10 mouse cellular contexts compared by ENCODE assay signal in the genomic region with DNA sequence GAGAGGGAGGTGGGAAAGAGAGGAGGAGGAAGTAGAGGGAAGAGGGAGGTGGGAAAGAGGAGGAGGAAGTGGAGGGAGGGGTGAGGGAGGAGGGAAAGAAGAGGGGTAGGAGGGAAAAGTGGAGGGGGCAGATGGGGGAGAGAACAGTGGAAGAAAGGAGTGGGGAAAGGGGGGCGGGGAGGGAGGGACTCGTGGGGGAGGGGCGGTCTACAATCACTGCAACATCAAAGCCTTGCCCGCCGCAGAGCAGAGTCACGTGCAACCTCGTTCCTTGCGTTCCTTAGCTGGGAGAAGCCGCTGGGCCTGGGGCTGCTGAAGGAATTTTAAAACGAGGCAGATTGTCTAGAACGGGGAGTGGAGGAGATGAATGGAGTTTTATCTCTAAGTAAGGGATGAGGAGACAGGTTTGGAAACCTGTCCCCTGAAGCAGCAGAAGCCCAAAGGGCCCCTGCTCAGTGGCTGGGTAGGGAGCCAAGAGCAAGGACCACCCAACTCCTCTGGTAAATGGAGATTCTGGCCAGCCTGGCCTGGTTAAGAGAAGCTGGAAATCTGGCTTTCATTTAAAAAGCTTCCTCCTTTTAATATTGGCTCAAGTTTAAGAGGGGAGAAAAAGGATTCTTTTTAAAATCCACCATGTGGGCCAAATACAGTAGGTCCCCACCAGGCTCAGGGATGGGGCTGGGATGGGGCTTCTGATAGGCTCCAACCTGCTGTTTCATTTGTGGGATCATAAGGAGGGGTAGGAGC.
DNase-seq lines count a peak whose midpoint lies in the region; ATAC-seq and TF ChIP-seq lines count a peak whose summit lies in the region.
"Had no signal": no experiment of that assay in that cellular context is flagged by ENCODE, and none has a peak within 500 bp of the region (broad histone marks: within the 10 kb centered on the region; RNA-seq: fewer than 3 reads in every experiment).

No protein-coding gene starts in this region.

- no peaks in the 10 kb centered on the region for H3K36me3 ChIP-seq in heart, embryonic 15.5 days
- H3K36me3 ChIP-seq in ES-E14 (ENCODE audit: control insufficient read depth, insufficient read depth, low read length, poor library complexity, severe bottlenecking), result no peaks in the 10 kb centered on the region
- no peaks in the 10 kb centered on the region for H3K36me3 ChIP-seq in forebrain, embryonic 14.5 days (ENCODE audit: control insufficient read depth, insufficient read depth, low read length)
- H3K36me3 ChIP-seq: liver, embryonic 13.5 days had no signal

- WGBS in heart, embryonic 15.5 days, result 6% methylated on average over 10 of the region's 11 CpGs
- WGBS in forebrain, embryonic 14.5 days, result 1% methylated on average over 11 of the region's 11 CpGs

- no peak overlapping the region for H3K9ac ChIP-seq in heart, embryonic 15.5 days
- peak overlapping the region; percentile 30; the same call in 1 of the 2 replicates for H3K9ac ChIP-seq in ES-E14 (ENCODE audit: insufficient read depth, low read depth, low read length, poor library complexity, severe bottlenecking)
- H3K9ac ChIP-seq in forebrain, embryonic 14.5 days (ENCODE audit: low read length), result peak overlapping the region; percentile 44; the same call in 1 of the 2 replicates
- H3K9ac ChIP-seq: liver, embryonic 13.5 days had no signal

- no peak overlapping the region for H3K4me3 ChIP-seq in heart, embryonic 15.5 days
- H3K4me3 ChIP-seq in ES-E14 (ENCODE audit: insufficient read depth in 1 of 2, low read depth in 1 of 2, low read length in 2 of 2, poor library complexity in 1 of 2, severe bottlenecking in 1 of 2), result no peak overlapping the region; a peak in 1 of 4 replicates
- no peak overlapping the region for H3K4me3 ChIP-seq in forebrain, embryonic 14.5 days (ENCODE audit: low read depth, low read length)
- H3K4me3 ChIP-seq: liver, embryonic 13.5 days had no signal

- peaks cover 75% of the 10 kb centered on the region for H3K4me1 ChIP-seq in heart, embryonic 15.5 days (replicated peaks)
- H3K4me1 ChIP-seq in ES-E14 (ENCODE audit: control insufficient read depth in 2 of 2, insufficient read depth in 2 of 2, low read length in 2 of 2, poor library complexity in 1 of 2), result peaks cover 16 to 28% of the 10 kb centered on the region in 2 experiments
- peaks cover 95% of the 10 kb centered on the region for H3K4me1 ChIP-seq in forebrain, embryonic 14.5 days (ENCODE audit: control insufficient read depth, insufficient read depth, low read length)

- ATAC-seq in heart, embryonic 15.5 days (replicated peaks; ENCODE audit: insufficient number of reproducible peaks, insufficient read depth, low FRiP score, low read depth), result no peak
- ATAC-seq in forebrain, embryonic 14.5 days, result 0 out of 2 replicates have a peak, but pooled peaks have one; percentile 11
- no peak for ATAC-seq in megakaryocyte, adult 5-6 weeks (ENCODE audit: poor library complexity, severe bottlenecking)
- ATAC-seq in erythroid progenitor cell, adult 5-6 weeks (replicated peaks; ENCODE audit: low FRiP score, poor library complexity, severe bottlenecking), result no peak

- H3K9me3 ChIP-seq in heart, embryonic 15.5 days (replicated peaks), result no peaks in the 10 kb centered on the region
- H3K9me3 ChIP-seq in ES-E14 (ENCODE audit: control insufficient read depth, insufficient read depth, low read depth, low read length), result no peaks in the 10 kb centered on the region
- no peaks in the 10 kb centered on the region for H3K9me3 ChIP-seq in forebrain, embryonic 14.5 days (replicated peaks; ENCODE audit: control insufficient read depth, low read length)
- H3K9me3 ChIP-seq: liver, embryonic 13.5 days had no signal

- intact Hi-C loops in heart, postnatal 14 days (cut with DNase I), result loop anchor here (5.0 kb wide), 2 partner anchors 107 to 113 kb away; a partner anchor contains a TSS

- no peak overlapping the region for H3K27ac ChIP-seq in heart, embryonic 15.5 days
- no peak overlapping the region for H3K27ac ChIP-seq in ES-E14 (ENCODE audit: insufficient read depth, low read depth, low read length, poor library complexity, severe bottlenecking)
- peak overlapping the region; percentile 70 for H3K27ac ChIP-seq in forebrain, embryonic 14.5 days (ENCODE audit: low read depth, low read length)
- H3K27ac ChIP-seq: liver, embryonic 13.5 days had no signal

- in situ Hi-C loops in ES-E14 (cut with MboI; ENCODE audit: low sequenced_read_pairs in 2 of 2, unreplicated experiment in 2 of 2), result no loop called here

- peak overlapping the region; percentile 21; the same call in 1 of the 2 replicates for H3K4me2 ChIP-seq in heart, embryonic 15.5 days
- H3K4me2 ChIP-seq in forebrain, embryonic 14.5 days (ENCODE audit: low read length), result no peak overlapping the region
- H3K4me2 ChIP-seq: liver, embryonic 13.5 days had no signal

- no peak for DNase-seq in heart, postnatal 14 days
- DNase-seq in ES-E14 (ENCODE audit: low read depth, low spot score), result peak; percentile 75
- peak; percentile 87 for DNase-seq in forebrain, embryonic 14.5 days (ENCODE audit: low spot score)
- DNase-seq in mesoderm, embryonic 11.5 days (ENCODE audit: low read depth, low spot score), result peak; percentile 76
- DNase-seq in gastrocnemius, adult 18-20 months (ENCODE audit: low spot score), result no peak
- DNase-seq: B cell, adult 2 months; liver, embryonic 13.5 days had no signal

- peaks cover 60% of the 10 kb centered on the region for H3K27me3 ChIP-seq in heart, embryonic 15.5 days
- no peaks in the 10 kb centered on the region for H3K27me3 ChIP-seq in forebrain, embryonic 14.5 days (replicated peaks; ENCODE audit: control insufficient read depth, insufficient read depth, low read length)

TF ChIP-seq in ES-E14, 5 proteins besides CTCF, POLR2A, EP300 and RAD21:
- TF ChIP-seq HCFC1 (IDR thresholded peaks at IDR 0.05; ENCODE audit: borderline replicate concordance, insufficient read depth, low read length), result no peak
- TF ChIP-seq CHD2 (IDR thresholded peaks at IDR 0.05; ENCODE audit: low read depth, low read length), result no peak
- no peak for TF ChIP-seq ZNF384 (IDR thresholded peaks at IDR 0.05; ENCODE audit: low read depth, low read length)
- TF ChIP-seq MAFK (IDR thresholded peaks at IDR 0.05; ENCODE audit: insufficient read depth, low read depth, low read length), result no peak
- no peak for TF ChIP-seq ZC3H11A (IDR thresholded peaks at IDR 0.05; ENCODE audit: borderline replicate concordance, low read depth, low read length)
TF ChIP-seq in ES-E14: peak in this region for 0.

Comparison
In these comparisons a context has a peak if more than half of its experiments do, and no peak if none do; other contexts are left out.
1. DNase-seq: peak in ES-E14 (single experiment), forebrain, embryonic 14.5 days (single experiment) and mesoderm, embryonic 11.5 days (single experiment); none in heart, postnatal 14 days (0 of 2) and gastrocnemius, adult 18-20 months (single experiment).